Mouse (Mus musculus) cortical plate, adult 2 months (tissue): ENCODE measurements at regions not wholly inside any gene's neighbourhood (a gene's known extent, or its start where the extent isn't known, plus 50 kb on each side); places are given as distances from the start of the nearest gene placed in this dataset.

Experiments
- CTCF ChIP-seq: fragments of 200-500 bp; IDR thresholded peaks from 2 replicates; pipeline ENCODE4 v1.5.1; 2011; ENCODE audit warnings: mild to moderate bottlenecking, control low read depth, low read length; ENCODE audit not compliant: insufficient read depth; ENCODE audit errors: extremely low read depth
- POLR2A ChIP-seq: fragments of 200-500 bp; IDR thresholded peaks from 2 replicates; pipeline ENCODE4 v1.6.1; 2011; ENCODE audit warnings: mild to moderate bottlenecking, low read length, control low read depth; ENCODE audit not compliant: insufficient read depth; ENCODE audit errors: extremely low read depth

- TF ChIP-seq CTCF (no peak), POLR2A (no peak)
These were observed 168.9 kb upstream of the Plcz1 start for GRCm38 (mm10) chr6:140210141-140210540.
